Mouse (Mus musculus) heart, adult 11 months (tissue): ENCODE measurements around the gene Dek.

Experiments used
- DNase-seq: peaks from one replicate; pipeline ENCODE4 v3.0.0; 2022

The Dek gene

GRCm38 (mm10) chr13:47050009-47050408, 56.0 kb downstream of the Dek start:
- no peak for DNase-seq

GRCm38 (mm10) chr13:47047996-47048395, 58.0 kb downstream of the Dek start:
- no peak for DNase-seq

- no peak for DNase-seq
Observed at GRCm38 (mm10) chr13:47044617-47044947, 61.4 kb downstream of the Dek start, which contains the start of gene Tpmt. Tpmt (minus strand) TSS chr13:47044737.

GRCm38 (mm10) chr13:47043833-47044616, 62.0 kb downstream of the Dek start:
- peak; percentile 96 for DNase-seq

- peak; percentile 100 for DNase-seq
Observed at GRCm38 (mm10) chr13:47043030-47043680, 62.8 kb downstream of the Dek start, which contains the start of gene Kdm1b. Kdm1b (plus strand) TSS chr13:47043499.

GRCm38 (mm10) chr13:47042024-47042633, 63.9 kb downstream of the Dek start:
- no peak for DNase-seq

GRCm38 (mm10) chr13:47040061-47040460, 65.9 kb downstream of the Dek start:
- no peak for DNase-seq

GRCm38 (mm10) chr13:47037946-47038345, 68.1 kb downstream of the Dek start:
- no peak for DNase-seq
